Mouse (Mus musculus) embryo, embryonic 10.5 days (tissue): ENCODE results near the gene Hlcs.

Experiments
- DNase-seq: peaks from one replicate; pipeline ENCODE4 v3.0.0-alpha.2; 2015; ENCODE audit warnings: low spot score

Gene Hlcs

GRCm38 (mm10) chr16:94162000-94162399 is 151.4 kb downstream of the Hlcs start:
- no peak for DNase-seq

- no peak for DNase-seq
Measured at GRCm38 (mm10) chr16:94157819-94158218, 155.6 kb downstream of the Hlcs start.

- DNase-seq: no peak
Measured at GRCm38 (mm10) chr16:94155041-94155653, 158.2 kb downstream of the Hlcs start.

GRCm38 (mm10) chr16:94150125-94151103 is 163.0 kb downstream of the Hlcs start:
- no peak for DNase-seq

GRCm38 (mm10) chr16:94148139-94148538 is 165.2 kb downstream of the Hlcs start:
- DNase-seq: peak; percentile 44

- DNase-seq: peak; percentile 46
Measured at GRCm38 (mm10) chr16:94143325-94143724, 170.0 kb downstream of the Hlcs start.

- no peak for DNase-seq
Measured at GRCm38 (mm10) chr16:94140746-94141145, 172.6 kb downstream of the Hlcs start.

- no peak for DNase-seq
Measured at GRCm38 (mm10) chr16:94134218-94134617, 179.2 kb downstream of the Hlcs start.

GRCm38 (mm10) chr16:94128236-94128835 is 185.0 kb downstream of the Hlcs start:
- DNase-seq: peak; percentile 67

GRCm38 (mm10) chr16:94126200-94126599 is 187.2 kb downstream of the Hlcs start:
- no peak for DNase-seq

GRCm38 (mm10) chr16:94125172-94125981 is 188.0 kb downstream of the Hlcs start:
- peak; percentile 58 for DNase-seq

- DNase-seq: no peak
Measured at GRCm38 (mm10) chr16:94123247-94123646, 190.1 kb downstream of the Hlcs start.

- no peak for DNase-seq
Measured at GRCm38 (mm10) chr16:94122347-94122746, 191.0 kb downstream of the Hlcs start.

GRCm38 (mm10) chr16:94118394-94118793 is 195.0 kb downstream of the Hlcs start:
- DNase-seq: no peak

GRCm38 (mm10) chr16:94117333-94117732 is 196.0 kb downstream of the Hlcs start:
- no peak for DNase-seq

- DNase-seq: no peak
Measured at GRCm38 (mm10) chr16:94114693-94115092, 198.7 kb downstream of the Hlcs start.

- no peak for DNase-seq
Measured at GRCm38 (mm10) chr16:94113160-94113559, 200.2 kb downstream of the Hlcs start.

GRCm38 (mm10) chr16:94097724-94098455 is 215.5 kb downstream of the Hlcs start:
- peak; percentile 79 for DNase-seq

- peak; percentile 65 for DNase-seq
Measured at GRCm38 (mm10) chr16:94096479-94096878, 216.9 kb downstream of the Hlcs start.

- DNase-seq: peak; percentile 67
Measured at GRCm38 (mm10) chr16:94095109-94095822, 218.1 kb downstream of the Hlcs start.
